Mouse (Mus musculus): ENCODE data around the gene Eif1. TPM values are rescaled to one million over a fixed set of nuclear protein-coding genes. Genes with fewer than 3 reads are reported as not detected.

Gene Eif1
- polyA plus RNA-seq, 1 experiment = 768 TPM

DNA sequence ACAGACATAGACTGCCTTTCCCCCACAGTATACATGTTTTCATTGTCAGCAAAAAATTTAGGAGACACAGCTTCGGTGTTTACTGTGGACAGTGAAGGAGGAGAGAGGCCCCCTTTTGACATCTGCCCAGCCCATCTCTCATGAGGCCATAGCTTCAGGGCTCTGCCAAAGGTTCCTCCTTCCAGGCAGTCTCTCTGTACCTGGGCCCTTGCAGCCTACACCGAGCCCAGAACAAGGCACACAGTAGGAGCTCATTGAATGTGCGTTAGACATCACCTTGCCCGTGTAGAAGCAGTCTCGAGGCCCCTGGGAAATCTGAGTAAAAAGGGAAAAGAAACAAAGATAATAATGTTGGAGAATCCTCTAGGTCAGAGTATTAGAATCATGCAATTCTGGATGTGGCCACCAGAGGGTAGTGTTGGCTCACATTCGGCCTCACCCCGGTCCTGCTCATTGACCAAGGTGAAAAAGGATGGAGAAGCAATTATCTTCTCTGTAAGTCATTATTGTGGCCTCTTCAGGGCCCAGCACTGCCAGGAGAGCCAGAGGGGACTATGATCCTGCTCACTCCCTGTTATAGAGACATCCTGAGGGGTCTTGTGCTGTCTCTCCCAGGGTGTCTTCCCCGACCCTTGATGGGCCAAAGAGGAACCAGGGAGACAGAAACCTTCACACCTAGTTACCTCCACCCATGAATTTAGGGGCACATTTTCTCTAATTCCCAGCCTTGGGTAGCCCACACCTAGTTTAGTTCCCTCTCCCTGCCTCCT, 42.7 kb downstream of the Eif1 start:
- Histone ChIP-seq H3K4me1 (peaks cover 13% of the 10 kb centered on the region), H3K36me3 (replicated peaks; ENCODE audit: low read length) (no peaks in the 10 kb centered on the region), H3K4me3 (replicated peaks) (no peak overlapping the region), H3K27me3 (replicated peaks) (peaks cover 64% of the 10 kb centered on the region), H3K9me3 (no peaks in the 10 kb centered on the region)
- TF ChIP-seq GATA1 (IDR thresholded peaks at IDR 0.05; ENCODE audit: borderline replicate concordance, low read length) = no peak
- TF ChIP-seq FLI1 (IDR thresholded peaks at IDR 0.05; ENCODE audit: low read length) = no peak

DNA sequence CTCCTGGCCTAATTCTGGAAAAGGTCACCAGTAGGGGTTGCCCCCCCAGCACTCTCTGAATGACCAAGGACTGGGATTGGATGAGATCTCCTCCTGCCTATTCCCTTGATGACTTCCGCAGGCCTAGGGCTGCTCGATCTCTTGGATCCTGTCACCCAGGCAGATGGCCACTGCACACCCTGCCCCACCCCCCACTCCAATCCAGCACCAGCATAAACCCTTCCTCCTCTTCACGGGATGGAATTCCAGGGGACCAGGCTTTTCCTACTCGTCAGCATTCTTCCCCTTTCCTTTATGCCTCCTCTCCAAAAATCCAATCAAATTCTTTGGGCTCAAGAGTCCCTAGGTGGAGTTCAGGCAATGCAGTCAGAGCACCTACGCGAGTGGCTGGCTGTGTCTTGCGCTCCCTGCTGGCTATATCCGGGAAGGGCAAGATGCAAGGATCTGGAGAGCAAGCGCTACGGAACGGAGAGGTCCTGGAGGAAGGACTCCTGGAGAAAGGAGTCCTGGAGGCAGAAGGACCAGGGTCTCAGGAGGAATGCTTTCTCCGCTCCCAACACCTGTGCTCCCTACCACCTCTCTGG, 43.4 kb downstream of the Eif1 start:
- Histone ChIP-seq H3K4me1 (peaks cover 16% of the 10 kb centered on the region), H3K9me3 (no peaks in the 10 kb centered on the region), H3K27me3 (replicated peaks) (peaks cover 64% of the 10 kb centered on the region), H3K4me3 (replicated peaks) (no peak overlapping the region), H3K36me3 (replicated peaks; ENCODE audit: low read length) (no peaks in the 10 kb centered on the region)
- TF ChIP-seq GATA1 (IDR thresholded peaks at IDR 0.05; ENCODE audit: borderline replicate concordance, low read length) = no peak
- TF ChIP-seq FLI1 (IDR thresholded peaks at IDR 0.05; ENCODE audit: low read length) = no peak

DNA sequence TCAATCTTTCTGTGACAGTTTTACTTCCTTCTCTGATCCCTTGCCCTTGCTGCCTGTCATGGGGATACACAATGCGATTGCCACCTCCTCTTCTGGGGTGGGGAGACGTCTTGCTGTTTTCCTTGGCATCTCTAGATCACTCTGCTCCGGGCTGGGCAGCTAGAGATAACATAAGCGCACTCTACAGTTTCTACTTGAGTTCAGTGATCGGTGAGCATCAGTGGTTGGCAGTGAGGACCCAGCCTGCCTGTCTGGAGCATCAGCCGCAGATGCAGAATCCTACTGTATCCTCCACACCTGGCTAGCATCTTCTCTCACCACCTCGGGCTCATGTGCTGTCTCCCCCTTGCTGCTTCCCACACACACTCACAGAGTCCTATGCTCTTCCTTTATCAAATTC, 49.5 kb downstream of the Eif1 start:
- Histone ChIP-seq H3K27me3 (replicated peaks) (peaks cover 46% of the 10 kb centered on the region), H3K9me3 (no peaks in the 10 kb centered on the region), H3K36me3 (replicated peaks; ENCODE audit: low read length) (peaks cover 2% of the 10 kb centered on the region), H3K4me1 (peaks cover 34% of the 10 kb centered on the region), H3K4me3 (replicated peaks) (no peak overlapping the region)
- TF ChIP-seq GATA1 (IDR thresholded peaks at IDR 0.05; ENCODE audit: borderline replicate concordance, low read length) (no peak), FLI1 (IDR thresholded peaks at IDR 0.05; ENCODE audit: low read length) (no peak)

DNA sequence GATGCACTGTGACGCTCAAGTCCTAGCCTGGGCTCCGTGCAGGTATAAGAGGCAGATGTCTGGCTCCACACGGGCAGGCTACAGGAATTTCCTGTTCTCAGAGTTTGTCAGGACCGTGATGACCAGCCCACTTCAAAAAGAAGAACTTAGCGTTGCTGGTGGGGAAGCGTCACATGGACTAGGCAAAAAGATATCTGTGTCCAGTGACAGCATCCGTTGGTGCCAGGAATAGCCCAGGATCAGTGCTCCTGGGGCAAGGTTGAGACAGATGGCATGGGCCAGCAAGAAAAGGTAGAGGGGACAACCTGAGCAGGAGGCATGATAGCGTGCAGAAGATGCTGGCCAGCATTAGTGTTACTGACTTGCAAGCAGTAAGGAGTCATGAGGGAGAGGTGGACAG, 50.1 kb downstream of the Eif1 start:
- peaks cover 4% of the 10 kb centered on the region for H3K36me3 ChIP-seq (replicated peaks; ENCODE audit: low read length)

More for the DNA sequence above, 50.1 kb downstream of the Eif1 start:
- H3K4me3 ChIP-seq (replicated peaks) = no peak overlapping the region
- TF ChIP-seq GATA1 (IDR thresholded peaks at IDR 0.05; ENCODE audit: borderline replicate concordance, low read length) = no peak
- H3K9me3 ChIP-seq = no peaks in the 10 kb centered on the region
- H3K27me3 ChIP-seq (replicated peaks) = peaks cover 42% of the 10 kb centered on the region
- peaks cover 36% of the 10 kb centered on the region for H3K4me1 ChIP-seq

Other genes with a start within 250 kb of the Eif1 start
- not detected in 2 replicates for gene Krt32, start 231.7 kb upstream of the Eif1 start, polyA plus RNA-seq (2012; ENCODE audit: insufficient read depth, low replicate concordance)
- not detected in 2 replicates for gene Krt35, start 223.6 kb upstream of the Eif1 start, polyA plus RNA-seq (2012; ENCODE audit: insufficient read depth, low replicate concordance)
- gene Krt36, start 214.3 kb upstream of the Eif1 start, polyA plus RNA-seq (2012; ENCODE audit: insufficient read depth, low replicate concordance) = not detected in 2 replicates
- gene Krt13, start 198.3 kb upstream of the Eif1 start, polyA plus RNA-seq (2012; ENCODE audit: insufficient read depth, low replicate concordance) = not detected in 2 replicates
- gene Krt15, start 184.0 kb upstream of the Eif1 start, polyA plus RNA-seq (2012; ENCODE audit: insufficient read depth, low replicate concordance) = not detected in 2 replicates
- not detected in 2 replicates for gene Krt19, start 171.2 kb upstream of the Eif1 start, polyA plus RNA-seq (2012; ENCODE audit: insufficient read depth, low replicate concordance)
- gene Krt9, start 126.6 kb upstream of the Eif1 start, polyA plus RNA-seq (2012; ENCODE audit: insufficient read depth, low replicate concordance) = not detected in 2 replicates
- 1.2 TPM in 1 of 2 replicates, not detected in the other for gene Krt14, start 112.3 kb upstream of the Eif1 start, polyA plus RNA-seq (2012; ENCODE audit: insufficient read depth, low replicate concordance)
- gene Krt16, start 71.0 kb upstream of the Eif1 start, polyA plus RNA-seq (2012; ENCODE audit: insufficient read depth, low replicate concordance) = not detected in 2 replicates
- gene Krt17, start 58.9 kb upstream of the Eif1 start, polyA plus RNA-seq (2012; ENCODE audit: insufficient read depth, low replicate concordance) = 0.08 and 2.6 TPM in 2 replicates
- gene Krt42, start 50.0 kb upstream of the Eif1 start, polyA plus RNA-seq (2012; ENCODE audit: insufficient read depth, low replicate concordance) = not detected in 2 replicates
- not detected in 2 replicates for gene Gast, start 14.5 kb downstream of the Eif1 start, polyA plus RNA-seq (2012; ENCODE audit: insufficient read depth, low replicate concordance)
- 0.06 TPM in 1 of 2 replicates, not detected in the other for gene Hap1, start 36.2 kb downstream of the Eif1 start, polyA plus RNA-seq (2012; ENCODE audit: insufficient read depth, low replicate concordance)
- gene Jup, start 77.9 kb downstream of the Eif1 start, polyA plus RNA-seq (2012; ENCODE audit: insufficient read depth, low replicate concordance) = 6.4 and 9.4 TPM in 2 replicates
- gene P3h4, start 95.0 kb downstream of the Eif1 start, polyA plus RNA-seq (2012; ENCODE audit: insufficient read depth, low replicate concordance) = not detected in 2 replicates
- gene Fkbp10, start 95.8 kb downstream of the Eif1 start, polyA plus RNA-seq (2012; ENCODE audit: insufficient read depth, low replicate concordance) = 0.22 TPM in 1 of 2 replicates, not detected in the other
- 48.3 and 86.4 TPM in 2 replicates for gene Nt5c3b, start 121.9 kb downstream of the Eif1 start, polyA plus RNA-seq (2012; ENCODE audit: insufficient read depth, low replicate concordance)
- 0.56 TPM in 1 of 2 replicates, not detected in the other for gene Klhl10, start 122.0 kb downstream of the Eif1 start, polyA plus RNA-seq (2012; ENCODE audit: insufficient read depth, low replicate concordance)
- 1.6 TPM in 1 of 2 replicates, not detected in the other for gene Klhl11, start 152.9 kb downstream of the Eif1 start, polyA plus RNA-seq (2012; ENCODE audit: insufficient read depth, low replicate concordance)
- 7.2 and 21.1 TPM in 2 replicates for gene Acly, start 208.1 kb downstream of the Eif1 start, polyA plus RNA-seq (2012; ENCODE audit: insufficient read depth, low replicate concordance)
- gene Ttc25, start 225.7 kb downstream of the Eif1 start, polyA plus RNA-seq (2012; ENCODE audit: insufficient read depth, low replicate concordance) = 0.29 TPM in 1 of 2 replicates, not detected in the other